ENCODE assay signal across 8 mouse cellular contexts in the genomic region with DNA sequence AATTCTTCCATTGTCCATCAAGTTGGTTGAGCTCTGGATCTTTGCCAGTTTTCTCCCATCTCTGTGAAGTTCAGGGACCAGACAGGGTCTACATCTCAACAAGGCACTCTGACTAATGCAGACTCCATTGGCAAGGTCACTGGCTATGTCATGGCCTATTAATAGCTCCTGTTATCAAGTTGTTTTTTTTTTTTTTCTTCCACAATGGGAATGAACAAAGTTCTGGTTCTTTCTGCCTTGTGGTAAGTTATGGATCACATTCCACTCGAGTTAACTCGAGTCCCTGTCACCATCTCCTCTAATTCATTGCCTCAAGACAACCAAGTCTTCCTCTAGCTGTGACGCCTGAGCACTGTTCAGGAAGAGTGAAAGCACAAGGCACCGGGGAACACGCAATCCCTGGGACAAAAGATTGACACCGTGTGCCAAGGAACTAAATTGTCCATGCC. TPM values are rescaled to one million over a fixed set of nuclear protein-coding genes. Genes with fewer than 3 reads are reported as not detected.
A peak's percentile ranks its signal among the peaks of the same experiment; 100 is the strongest.
DNase-seq lines count a peak whose midpoint lies in the region; ATAC-seq and TF ChIP-seq lines count a peak whose summit lies in the region.

No protein-coding gene starts in this region.

- H3K4me2 ChIP-seq in heart, postnatal 0 days (ENCODE audit: low read depth, low read length) = peak overlapping the region; percentile 78
- H3K4me2 ChIP-seq in neural tube, embryonic 15.5 days = peak overlapping the region; percentile 94

- H3K9ac ChIP-seq in heart, postnatal 0 days (replicated peaks; ENCODE audit: low read depth, low read length) = peak overlapping the region; percentile 24; the same call in 1 of the 2 replicates
- H3K9ac ChIP-seq in neural tube, embryonic 15.5 days (replicated peaks) = no peak overlapping the region

- H3K9me3 ChIP-seq in megakaryocyte, embryonic 14.5 days = no peaks in the 10 kb centered on the region
- H3K9me3 ChIP-seq in heart, postnatal 0 days (replicated peaks; ENCODE audit: control insufficient read depth, low read length) = no peaks in the 10 kb centered on the region
- no peaks in the 10 kb centered on the region for H3K9me3 ChIP-seq in neural tube, embryonic 15.5 days (replicated peaks)

- peaks cover 68% of the 10 kb centered on the region for H3K4me1 ChIP-seq in megakaryocyte, embryonic 14.5 days
- peaks cover 39% of the 10 kb centered on the region for H3K4me1 ChIP-seq in heart, postnatal 0 days (ENCODE audit: control insufficient read depth, insufficient read depth)
- peaks cover 42% of the 10 kb centered on the region for H3K4me1 ChIP-seq in neural tube, embryonic 15.5 days

- no peak for ATAC-seq in megakaryocyte, adult 5-6 weeks (ENCODE audit: poor library complexity, severe bottlenecking)
- ATAC-seq in heart, postnatal 0 days (ENCODE audit: insufficient read depth, low read depth) = peak; percentile 44; the same call in 1 of the 2 replicates
- no peak for ATAC-seq in neural tube, embryonic 15.5 days (ENCODE audit: low FRiP score)

- no peak for TF ChIP-seq CTCF in heart, postnatal 0 days (IDR thresholded peaks at IDR 0.05; ENCODE audit: low read depth)

- peak overlapping the region; percentile 93 for H3K4me3 ChIP-seq in megakaryocyte, embryonic 14.5 days (replicated peaks)
- no peak overlapping the region for H3K4me3 ChIP-seq in heart, postnatal 0 days (ENCODE audit: low read depth, low read length)
- no peak overlapping the region; the same call in 1 of the 2 replicates for H3K4me3 ChIP-seq in neural tube, embryonic 15.5 days (replicated peaks)

- H3K36me3 ChIP-seq in megakaryocyte, embryonic 14.5 days (replicated peaks; ENCODE audit: low read length) = peaks cover 20% of the 10 kb centered on the region
- H3K36me3 ChIP-seq in heart, postnatal 0 days (replicated peaks; ENCODE audit: control insufficient read depth, insufficient read depth, low read length) = no peaks in the 10 kb centered on the region
- H3K36me3 ChIP-seq in neural tube, embryonic 15.5 days = no peaks in the 10 kb centered on the region

- no peak for TF ChIP-seq EP300 in heart, postnatal 0 days (IDR thresholded peaks at IDR 0.05; ENCODE audit: low read depth)

- peak overlapping the region; percentile 92 for H3K27ac ChIP-seq in heart, postnatal 0 days (ENCODE audit: low read depth)
- H3K27ac ChIP-seq in neural tube, embryonic 15.5 days (replicated peaks) = peak overlapping the region; percentile 88; the same call in 1 of the 2 replicates

- WGBS in heart, postnatal 0 days = 11% methylated on average over 6 of the region's 6 CpGs
- 60% methylated on average over 6 of the region's 6 CpGs for WGBS in neural tube, embryonic 15.5 days

- peak; percentile 68 to 90 for DNase-seq in adrenal gland, adult (ENCODE audit: inconsistent age in 2 of 2, low spot score in 1 of 2)
- no peak for DNase-seq in adrenal gland, postnatal 25 days
- DNase-seq in heart, postnatal 0 days (ENCODE audit: low spot score) = peak; percentile 81
- no peak for DNase-seq in thymus, postnatal 14 days
- DNase-seq in urinary bladder, postnatal 4 days (ENCODE audit: low spot score in 2 of 2) = no peak

- H3K27me3 ChIP-seq in megakaryocyte, embryonic 14.5 days (replicated peaks) = peaks cover 14% of the 10 kb centered on the region
- no peaks in the 10 kb centered on the region for H3K27me3 ChIP-seq in heart, postnatal 0 days (ENCODE audit: control insufficient read depth, insufficient read depth, low read length)
- H3K27me3 ChIP-seq in neural tube, embryonic 15.5 days (replicated peaks) = no peaks in the 10 kb centered on the region; the same call in 1 of the 2 replicates

RNA-seq across cellular contexts. Expression of gene Ormdl3, which starts 1.7 kb away (rescaled TPM):
- 96.8 and 98.6 TPM in 2 replicates for total RNA-seq in adrenal gland, postnatal 25 days (2021)
- 106 and 188 TPM in 2 replicates for polyA plus RNA-seq in megakaryocyte, embryonic 14.5 days (2012; ENCODE audit: insufficient read depth, low replicate concordance)
- total RNA-seq in megakaryocyte, adult 5-6 weeks (2015) = 5.1 and 7.8 TPM in 2 replicates
- 6.3 and 8.8 TPM in 2 replicates for total RNA-seq in megakaryocyte, adult 5-6 weeks (2017)
- 36.1 and 44.8 TPM in 2 replicates for total RNA-seq in heart, postnatal 0 days (2014; rRNA removed; ENCODE audit: low replicate concordance)
- polyA plus RNA-seq in heart, postnatal 0 days (2015; fragmentation: Nextera tagmentation; extraction: Ambion mirVana) = 49.4 and 50.2 TPM in 2 replicates
- polyA plus RNA-seq in neural tube, embryonic 15.5 days (2015; fragmentation: Nextera tagmentation; extraction: Ambion mirVana) = 92.9 and 99.8 TPM in 2 replicates

RNA-seq across cellular contexts. Expression of gene Lrrc3c, which starts 9.2 kb away (rescaled TPM):
- not detected in 2 replicates for total RNA-seq in adrenal gland, postnatal 25 days (2021)
- polyA plus RNA-seq in megakaryocyte, embryonic 14.5 days (2012; ENCODE audit: insufficient read depth, low replicate concordance) = not detected in 2 replicates
- not detected in 2 replicates for total RNA-seq in megakaryocyte, adult 5-6 weeks (2015)
- total RNA-seq in megakaryocyte, adult 5-6 weeks (2017) = not detected in 2 replicates
- total RNA-seq in heart, postnatal 0 days (2014; rRNA removed; ENCODE audit: low replicate concordance) = not detected in 2 replicates
- polyA plus RNA-seq in heart, postnatal 0 days (2015; fragmentation: Nextera tagmentation; extraction: Ambion mirVana) = not detected in 2 replicates
- not detected in 2 replicates for polyA plus RNA-seq in neural tube, embryonic 15.5 days (2015; fragmentation: Nextera tagmentation; extraction: Ambion mirVana)

RNA-seq across cellular contexts. Expression of gene Gm12355, which starts 36.6 kb away (rescaled TPM):
- total RNA-seq in adrenal gland, postnatal 25 days (2021) = 7.6 and 13.5 TPM in 2 replicates
- polyA plus RNA-seq in megakaryocyte, embryonic 14.5 days (2012; ENCODE audit: insufficient read depth, low replicate concordance) = not detected in 2 replicates
- 5.5 and 7.0 TPM in 2 replicates for total RNA-seq in megakaryocyte, adult 5-6 weeks (2015)
- total RNA-seq in megakaryocyte, adult 5-6 weeks (2017) = 1.8 and 3.3 TPM in 2 replicates
- 0.15 and 0.19 TPM in 2 replicates for total RNA-seq in heart, postnatal 0 days (2014; rRNA removed; ENCODE audit: low replicate concordance)
- 0.23 and 0.26 TPM in 2 replicates for polyA plus RNA-seq in heart, postnatal 0 days (2015; fragmentation: Nextera tagmentation; extraction: Ambion mirVana)
- polyA plus RNA-seq in neural tube, embryonic 15.5 days (2015; fragmentation: Nextera tagmentation; extraction: Ambion mirVana) = 0.42 and 0.79 TPM in 2 replicates

RNA-seq across cellular contexts. Expression of gene Gsdma3, which starts 37.3 kb away (rescaled TPM):
- 25.1 and 29.1 TPM in 2 replicates for total RNA-seq in adrenal gland, postnatal 25 days (2021)
- not detected in 2 replicates for polyA plus RNA-seq in megakaryocyte, embryonic 14.5 days (2012; ENCODE audit: insufficient read depth, low replicate concordance)
- total RNA-seq in megakaryocyte, adult 5-6 weeks (2015) = not detected in 2 replicates
- not detected in 2 replicates for total RNA-seq in megakaryocyte, adult 5-6 weeks (2017)
- total RNA-seq in heart, postnatal 0 days (2014; rRNA removed; ENCODE audit: low replicate concordance) = not detected in 2 replicates
- not detected in 2 replicates for polyA plus RNA-seq in heart, postnatal 0 days (2015; fragmentation: Nextera tagmentation; extraction: Ambion mirVana)
- not detected in 2 replicates for polyA plus RNA-seq in neural tube, embryonic 15.5 days (2015; fragmentation: Nextera tagmentation; extraction: Ambion mirVana)

RNA-seq across cellular contexts. Expression of gene Zpbp2, which starts 38.0 kb away (rescaled TPM):
- total RNA-seq in adrenal gland, postnatal 25 days (2021) = 0.70 TPM in 1 of 2 replicates, not detected in the other
- 0.08 TPM in 1 of 2 replicates, not detected in the other for polyA plus RNA-seq in megakaryocyte, embryonic 14.5 days (2012; ENCODE audit: insufficient read depth, low replicate concordance)
- 0.34 and 5.4 TPM in 2 replicates for total RNA-seq in megakaryocyte, adult 5-6 weeks (2015)
- total RNA-seq in megakaryocyte, adult 5-6 weeks (2017) = 0.81 TPM in 1 of 2 replicates, not detected in the other
- total RNA-seq in heart, postnatal 0 days (2014; rRNA removed; ENCODE audit: low replicate concordance) = not detected in 2 replicates
- polyA plus RNA-seq in heart, postnatal 0 days (2015; fragmentation: Nextera tagmentation; extraction: Ambion mirVana) = 0.14 and 0.23 TPM in 2 replicates
- polyA plus RNA-seq in neural tube, embryonic 15.5 days (2015; fragmentation: Nextera tagmentation; extraction: Ambion mirVana) = 0.45 TPM in 1 of 2 replicates, not detected in the other

Comparison
In these comparisons a context has a peak if more than half of its experiments do, and no peak if none do; other contexts are left out.
1. DNase-seq: peak in adrenal gland, adult (2 of 2) and heart, postnatal 0 days (single experiment); none in adrenal gland, postnatal 25 days (single experiment), thymus, postnatal 14 days (single experiment) and urinary bladder, postnatal 4 days (0 of 2).